In the genomic region with DNA sequence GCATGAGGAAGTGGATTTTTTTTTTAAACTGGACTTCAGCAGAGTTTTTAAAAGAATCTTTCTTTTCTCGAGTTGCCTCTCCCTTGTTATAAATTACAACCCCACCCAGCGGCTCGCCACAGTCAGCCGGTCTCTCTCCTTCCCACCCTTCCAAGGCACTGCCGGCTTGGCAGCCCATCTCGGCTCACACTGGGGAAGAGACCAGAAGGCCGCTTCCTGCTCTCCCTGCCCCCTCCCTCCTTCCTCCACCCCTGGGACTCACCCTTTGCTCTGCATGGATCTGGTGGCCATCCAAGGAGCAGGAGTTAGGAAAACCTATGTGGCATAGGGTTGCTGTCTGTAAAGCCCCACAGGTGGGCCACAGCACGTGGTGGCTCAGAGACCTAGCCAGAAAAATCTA, we compare ENCODE assay signal across 11 mouse cellular contexts.
A peak's percentile ranks its signal among the peaks of the same experiment; 100 is the strongest.
DNase-seq lines count a peak whose midpoint lies in the region; ATAC-seq lines count a peak whose summit lies in the region.
"Had no signal": no experiment of that assay in that cellular context is flagged by ENCODE, and none has a peak within 500 bp of the region (broad histone marks: within the 10 kb centered on the region; RNA-seq: fewer than 3 reads in every experiment).

No protein-coding gene starts in this region.

- H3K9me3 ChIP-seq in forebrain, embryonic 11.5 days (ENCODE audit: control insufficient read depth, low read length): no peaks in the 10 kb centered on the region
- no peaks in the 10 kb centered on the region for H3K9me3 ChIP-seq in midbrain, embryonic 16.5 days (replicated peaks; ENCODE audit: control insufficient read depth, low read length, poor library complexity, severe bottlenecking)
- H3K9me3 ChIP-seq in hindbrain, embryonic 11.5 days (ENCODE audit: control insufficient read depth, low read length): no peaks in the 10 kb centered on the region
- H3K9me3 ChIP-seq: midbrain, embryonic 12.5 days had no signal

- no peak overlapping the region for H3K4me2 ChIP-seq in forebrain, embryonic 11.5 days (ENCODE audit: low read depth, low read length, severe bottlenecking)
- no peak overlapping the region for H3K4me2 ChIP-seq in midbrain, embryonic 16.5 days (ENCODE audit: low read length)
- H3K4me2 ChIP-seq in hindbrain, embryonic 11.5 days (replicated peaks; ENCODE audit: low read depth, low read length): no peak overlapping the region
- H3K4me2 ChIP-seq: midbrain, embryonic 12.5 days had no signal

- H3K27ac ChIP-seq in forebrain, embryonic 11.5 days (ENCODE audit: low read depth, low read length): no peak overlapping the region
- H3K27ac ChIP-seq in midbrain, embryonic 16.5 days (ENCODE audit: low read length): no peak overlapping the region
- no peak overlapping the region for H3K27ac ChIP-seq in hindbrain, embryonic 11.5 days (ENCODE audit: low read depth, low read length)
- H3K27ac ChIP-seq: hindbrain, postnatal 0 days; midbrain, embryonic 12.5 days had no signal

- H3K4me1 ChIP-seq in forebrain, embryonic 11.5 days (replicated peaks; ENCODE audit: control insufficient read depth, insufficient read depth, low read length): no peaks in the 10 kb centered on the region
- no peaks in the 10 kb centered on the region for H3K4me1 ChIP-seq in midbrain, embryonic 16.5 days (ENCODE audit: control insufficient read depth, insufficient read depth, low read length)
- no peaks in the 10 kb centered on the region for H3K4me1 ChIP-seq in hindbrain, embryonic 11.5 days (replicated peaks; ENCODE audit: control insufficient read depth, insufficient read depth, low read length)
- H3K4me1 ChIP-seq: midbrain, embryonic 12.5 days had no signal

- no peaks in the 10 kb centered on the region for H3K27me3 ChIP-seq in forebrain, embryonic 11.5 days (ENCODE audit: control insufficient read depth, insufficient read depth, low read length)
- H3K27me3 ChIP-seq in midbrain, embryonic 16.5 days (ENCODE audit: control insufficient read depth, insufficient read depth, low read depth, low read length): no peaks in the 10 kb centered on the region
- no peaks in the 10 kb centered on the region for H3K27me3 ChIP-seq in hindbrain, embryonic 11.5 days (ENCODE audit: control insufficient read depth, insufficient read depth, low read length)
- H3K27me3 ChIP-seq: midbrain, embryonic 12.5 days had no signal

- peak; percentile 61 for DNase-seq in urinary bladder, postnatal 14 days (ENCODE audit: low spot score)
- DNase-seq in urinary bladder, postnatal 10 days (ENCODE audit: low spot score): no peak
- peak; percentile 43 to 63 for DNase-seq in heart, adult 9 months (ENCODE audit: low spot score in 2 of 2)
- peak; percentile 71 to 76 for DNase-seq in kidney, postnatal 36 days
- no peak for DNase-seq in forebrain, embryonic 11.5 days (ENCODE audit: low spot score)
- no peak for DNase-seq in hindbrain, embryonic 11.5 days (ENCODE audit: low spot score)
- no peak for DNase-seq in cerebellum, adult 9-11 months

- no peaks in the 10 kb centered on the region for H3K36me3 ChIP-seq in forebrain, embryonic 11.5 days (ENCODE audit: control insufficient read depth, insufficient read depth, low read length)
- no peaks in the 10 kb centered on the region for H3K36me3 ChIP-seq in midbrain, embryonic 16.5 days (ENCODE audit: control insufficient read depth, insufficient read depth, low read length)
- H3K36me3 ChIP-seq in hindbrain, embryonic 11.5 days (ENCODE audit: control insufficient read depth, insufficient read depth, low read length): no peaks in the 10 kb centered on the region
- H3K36me3 ChIP-seq: G1E; midbrain, embryonic 12.5 days had no signal

- ATAC-seq in forebrain, embryonic 11.5 days (replicated peaks; ENCODE audit: low FRiP score): no peak
- ATAC-seq in midbrain, embryonic 16.5 days: no peak
- ATAC-seq in hindbrain, embryonic 11.5 days (ENCODE audit: low FRiP score): no peak
- ATAC-seq: hindbrain, postnatal 0 days had no signal

- H3K4me3 ChIP-seq in forebrain, embryonic 11.5 days (ENCODE audit: low read depth, low read length): no peak overlapping the region
- no peak overlapping the region for H3K4me3 ChIP-seq in midbrain, embryonic 16.5 days (ENCODE audit: low read depth, low read length)
- H3K4me3 ChIP-seq in hindbrain, embryonic 11.5 days (ENCODE audit: low read depth, low read length): no peak overlapping the region
- H3K4me3 ChIP-seq: midbrain, embryonic 12.5 days had no signal

- no peak overlapping the region for H3K9ac ChIP-seq in forebrain, embryonic 11.5 days (ENCODE audit: low read length)
- no peak overlapping the region for H3K9ac ChIP-seq in midbrain, embryonic 16.5 days (ENCODE audit: low read depth, low read length)
- no peak overlapping the region for H3K9ac ChIP-seq in hindbrain, embryonic 11.5 days (ENCODE audit: low read depth, low read length)
- H3K9ac ChIP-seq: midbrain, embryonic 12.5 days had no signal

- WGBS in forebrain, embryonic 11.5 days: 58% methylated on average over 8 of the region's 8 CpGs
- WGBS in midbrain, embryonic 16.5 days: 70% methylated on average over 8 of the region's 8 CpGs
- 37% methylated on average over 8 of the region's 8 CpGs for WGBS in hindbrain, embryonic 11.5 days

Comparison
In these comparisons a context has a peak if more than half of its experiments do, and no peak if none do; other contexts are left out.
1. DNase-seq: peak in urinary bladder, postnatal 14 days (single experiment), heart, adult 9 months (2 of 2) and kidney, postnatal 36 days (2 of 2); none in urinary bladder, postnatal 10 days (single experiment), forebrain, embryonic 11.5 days (single experiment), hindbrain, embryonic 11.5 days (single experiment) and cerebellum, adult 9-11 months (single experiment).